Mouse (Mus musculus) testis, adult 2 months (tissue): Measurements from ENCODE around the gene Hnrnpf. TPM values are rescaled to one million over a fixed set of nuclear protein-coding genes. Genes with fewer than 3 reads are reported as not detected.
"Not testable (repeated sequence)": the region's sequence is repeated elsewhere in the genome, so short reads cannot be mapped to it uniquely, and the experiment has no call there.

Experiments
- H3K27ac ChIP-seq: fragments of 200-500 bp; 2 replicates; pipeline ENCODE4 v1.5.1; 2012; ENCODE audit warnings: low read depth, low read length; ENCODE audit not compliant: control insufficient read depth, insufficient read depth
- H3K27me3 ChIP-seq: fragments of 200-500 bp; 2 replicates; pipeline ENCODE4 v1.6.1; 2012; ENCODE audit warnings: mild to moderate bottlenecking, low read length, moderate library complexity; ENCODE audit not compliant: control insufficient read depth, insufficient read depth
- H3K36me3 ChIP-seq: fragments of 200-500 bp; 2 replicates; pipeline ENCODE4 v1.6.1; 2012; ENCODE audit warnings: mild to moderate bottlenecking, low read length; ENCODE audit not compliant: control insufficient read depth, insufficient read depth
- H3K4me1 ChIP-seq: fragments of 200-500 bp; 2 replicates; pipeline ENCODE4 v1.6.1; 2012; ENCODE audit warnings: low read length; ENCODE audit not compliant: control insufficient read depth, insufficient read depth
- H3K4me3 ChIP-seq: fragments of 200-500 bp; 2 replicates; pipeline ENCODE4 v1.5.1; 2012; ENCODE audit warnings: low read depth, mild to moderate bottlenecking, low read length, moderate library complexity, mixed read lengths; ENCODE audit not compliant: control insufficient read depth
- CTCF ChIP-seq: fragments of 200-500 bp; IDR thresholded peaks from 2 replicates; pipeline ENCODE4 v1.5.1; 2012; ENCODE audit warnings: low read depth, mild to moderate bottlenecking, inconsistent platforms, low read length, moderate library complexity; ENCODE audit not compliant: control insufficient read depth, insufficient read depth, insufficient replicate concordance
- POLR2A ChIP-seq: fragments of 200-500 bp; IDR thresholded peaks from 2 replicates; pipeline ENCODE4 v1.6.1; 2012; ENCODE audit warnings: low read depth, mild to moderate bottlenecking, inconsistent platforms, low read length, moderate library complexity; ENCODE audit not compliant: control insufficient read depth
- polyA plus RNA-seq: library from polyadenylated mRNA; depleted of rRNA; stranded (reverse); fragments of >200 nt; gene quantifications from 2 replicates; pipeline ENCODE4 v1.2.3, GENCODE M21; 2012

Gene Hnrnpf
- polyA plus RNA-seq, 1 experiment, result 325 TPM

DNA sequence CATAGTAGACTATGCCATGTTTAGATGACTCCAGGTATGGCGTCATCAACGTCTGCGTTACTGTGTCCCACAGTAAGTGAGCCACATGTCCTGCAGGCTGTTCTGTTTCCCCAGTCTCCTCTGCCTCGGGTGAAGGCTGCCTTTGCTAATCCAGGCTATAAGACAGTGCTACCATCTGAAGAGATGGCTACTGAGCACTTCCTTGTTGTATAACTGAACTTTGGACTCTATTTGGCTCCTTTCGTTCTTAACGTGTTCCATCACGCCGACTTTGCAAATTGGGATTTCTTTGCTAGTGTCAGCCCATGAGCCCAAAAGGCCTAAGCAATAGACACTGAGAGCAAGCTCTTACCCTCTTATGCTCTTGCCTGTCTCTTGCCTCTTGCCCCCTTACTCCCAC lies 31.9 kb upstream of the Hnrnpf start:
- no peak overlapping the region for H3K4me3 ChIP-seq
- no peak overlapping the region for H3K27ac ChIP-seq
- TF ChIP-seq POLR2A, result no peak
- no peak for TF ChIP-seq CTCF
- no peaks in the 10 kb centered on the region for H3K36me3 ChIP-seq
- H3K27me3 ChIP-seq, result no peaks in the 10 kb centered on the region
- peaks cover 2% of the 10 kb centered on the region for H3K4me1 ChIP-seq

DNA sequence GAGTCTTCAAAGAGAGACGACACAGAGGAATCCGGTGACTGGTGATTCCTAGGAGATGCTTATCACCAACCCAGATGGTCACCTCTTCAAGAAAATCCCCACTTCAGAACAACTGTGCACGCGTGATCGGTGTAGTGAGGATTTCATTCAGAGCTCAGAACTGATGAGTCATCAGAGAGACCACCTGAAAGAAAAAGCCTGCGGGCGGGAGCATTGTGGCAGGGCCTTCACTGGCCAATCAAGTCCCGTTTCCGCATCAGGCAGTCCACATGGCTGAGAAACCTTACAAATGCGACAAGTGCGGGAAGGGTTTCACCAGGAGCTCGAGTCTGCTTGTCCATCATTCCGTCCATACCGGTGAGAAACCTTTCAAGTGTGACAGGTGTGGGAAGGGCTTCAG lies 29.1 kb upstream of the Hnrnpf start:
- H3K4me3 ChIP-seq, result peak overlapping the region; percentile 66
- TF ChIP-seq CTCF (no peak), POLR2A (no peak)

DNA sequence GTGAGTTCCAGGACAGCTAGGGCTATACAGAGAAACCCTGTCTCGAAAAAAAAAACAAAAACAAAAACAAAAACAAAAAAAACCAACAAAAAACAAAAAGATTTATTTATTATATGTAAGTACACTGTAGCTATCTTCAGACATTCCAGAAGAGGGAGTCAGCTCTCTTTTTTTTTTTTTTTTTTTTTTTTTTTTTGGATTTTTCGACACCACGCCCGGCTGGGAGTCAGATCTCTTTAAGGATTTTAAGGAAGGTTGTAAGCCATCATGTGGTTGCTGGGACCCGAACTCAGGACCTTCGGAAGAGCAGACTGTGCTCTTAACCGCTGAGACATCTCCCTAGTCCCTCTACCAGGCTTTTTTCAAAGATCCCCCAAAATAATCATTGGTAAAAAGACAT lies 26.7 kb upstream of the Hnrnpf start:
- not testable (repeated sequence) for H3K4me1 ChIP-seq, H3K4me3 ChIP-seq, H3K27ac ChIP-seq, H3K36me3 ChIP-seq, H3K27me3 ChIP-seq

More for the DNA sequence above, 29.1 kb upstream of the Hnrnpf start:
- Histone ChIP-seq H3K27me3 (no peaks in the 10 kb centered on the region), H3K4me1 (no peaks in the 10 kb centered on the region; the same call in 1 of the 2 replicates), H3K36me3 (no peaks in the 10 kb centered on the region), H3K27ac (no peak overlapping the region)

DNA sequence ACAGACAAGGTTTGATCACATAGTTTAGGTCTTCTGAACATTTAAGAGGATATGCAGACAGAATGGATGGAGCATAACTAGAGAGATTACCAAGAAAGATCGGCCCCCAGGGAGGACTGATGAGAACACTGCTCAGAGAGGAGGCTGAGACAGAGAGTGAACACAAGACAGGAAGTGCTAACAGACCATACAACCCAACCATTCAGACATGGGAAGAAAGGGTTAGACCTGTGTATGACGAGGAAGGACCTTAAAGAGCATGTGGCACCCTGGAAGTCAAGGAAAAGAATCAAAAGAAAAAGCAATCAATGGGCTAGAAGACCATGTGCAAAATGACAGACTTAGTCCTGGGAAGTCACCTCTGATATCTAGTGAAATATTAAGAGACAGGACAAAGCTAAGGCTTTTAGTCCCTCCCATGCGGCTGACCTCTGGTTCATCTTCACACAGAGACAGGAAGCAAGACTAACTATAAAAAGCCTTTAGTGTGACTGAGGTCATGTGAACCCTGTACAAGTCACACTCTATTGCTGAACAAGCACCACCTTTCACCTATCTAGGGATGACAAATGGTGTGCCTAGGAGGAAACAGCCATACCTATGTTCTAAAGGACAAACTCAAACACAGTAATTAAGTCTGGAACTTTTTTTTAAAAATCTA lies 25.4 kb upstream of the Hnrnpf start:
- TF ChIP-seq CTCF, result no peak
- no peak for TF ChIP-seq POLR2A
- H3K27ac ChIP-seq, result no peak overlapping the region
- H3K4me1 ChIP-seq, result no peaks in the 10 kb centered on the region; the same call in 1 of the 2 replicates
- no peaks in the 10 kb centered on the region for H3K36me3 ChIP-seq
- no peaks in the 10 kb centered on the region for H3K27me3 ChIP-seq
- H3K4me3 ChIP-seq, result no peak overlapping the region

DNA sequence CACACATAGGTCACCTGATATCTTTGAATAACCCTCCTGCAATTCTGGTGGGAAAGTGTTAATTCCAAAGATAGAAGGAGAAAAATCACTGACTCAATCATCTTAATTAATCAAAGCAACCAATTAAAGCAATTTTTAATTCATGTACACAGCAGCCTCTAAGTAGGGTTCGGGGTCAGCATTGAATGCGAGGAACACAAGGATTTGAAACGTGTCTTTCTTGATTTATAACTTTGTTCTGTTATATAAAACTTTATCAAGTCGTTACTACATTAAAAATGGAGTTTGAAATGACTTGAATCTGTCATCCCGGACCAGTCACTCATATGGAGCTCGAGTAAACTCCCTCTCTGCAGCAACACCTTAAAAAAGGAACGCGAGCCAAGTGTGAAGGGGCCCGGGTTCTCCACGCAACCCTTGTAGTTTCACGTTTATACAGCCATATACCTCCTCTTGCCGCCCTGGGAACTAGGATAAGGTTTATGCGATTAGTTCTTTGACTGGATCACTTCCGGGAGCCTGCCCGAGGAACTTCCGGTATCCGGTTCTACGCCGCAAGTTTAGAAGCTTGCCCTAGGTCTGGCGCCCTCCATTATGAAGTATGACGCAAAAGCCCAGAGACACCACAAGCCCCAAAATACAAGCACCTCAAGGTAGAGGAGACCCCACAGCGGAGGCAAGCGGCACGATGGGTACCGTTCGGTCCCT lies 21.3 kb upstream of the Hnrnpf start:
- peak overlapping the region; percentile 97 for H3K4me3 ChIP-seq
- H3K27me3 ChIP-seq, result no peaks in the 10 kb centered on the region
- H3K4me1 ChIP-seq, result peaks cover 3% of the 10 kb centered on the region; the same call in 1 of the 2 replicates
- TF ChIP-seq CTCF, result no peak
- TF ChIP-seq POLR2A, result no peak
- no peaks in the 10 kb centered on the region for H3K36me3 ChIP-seq
- H3K27ac ChIP-seq, result peak overlapping the region; percentile 99

DNA sequence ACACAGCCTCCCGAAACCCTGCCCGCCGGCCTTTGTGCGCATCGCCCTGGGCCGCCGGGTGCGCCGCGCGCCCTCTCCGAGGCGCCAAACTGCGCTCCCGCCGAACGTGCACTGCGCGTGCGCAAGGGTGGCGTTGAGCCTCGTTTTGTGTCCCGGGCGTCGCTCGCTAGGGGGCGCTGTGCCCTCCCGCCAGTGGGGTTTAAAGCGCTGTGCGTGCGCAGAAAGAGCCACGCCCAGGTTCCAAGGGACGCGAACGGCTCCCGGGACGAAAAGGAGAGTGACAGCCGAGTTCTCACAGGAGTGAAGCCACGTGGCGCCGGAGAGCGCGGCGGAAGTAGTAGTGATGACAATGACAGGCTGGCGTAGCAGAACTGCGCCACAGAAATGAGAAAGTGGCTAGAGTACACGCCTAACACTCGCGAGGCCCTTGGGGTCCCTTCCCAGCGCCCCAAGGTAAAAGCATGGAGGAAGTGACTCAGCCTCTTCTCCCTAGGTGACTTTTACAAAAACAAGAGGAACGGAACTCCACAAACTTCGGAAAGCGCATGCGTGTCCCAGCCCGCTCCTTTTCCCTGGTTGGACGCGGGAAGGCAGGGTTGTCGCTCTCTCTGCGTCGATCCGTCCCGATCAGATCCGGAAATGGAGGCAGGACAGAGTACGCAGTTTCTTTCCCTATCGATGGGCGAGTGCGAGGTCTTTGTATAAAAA lies 20.6 kb upstream of the Hnrnpf start:
- no peaks in the 10 kb centered on the region for H3K27me3 ChIP-seq
- TF ChIP-seq POLR2A (peak; percentile 68), CTCF (peak; percentile 100)
- no peaks in the 10 kb centered on the region for H3K36me3 ChIP-seq
- peak overlapping the region; percentile 99 for H3K27ac ChIP-seq
- peaks cover 3% of the 10 kb centered on the region; the same call in 1 of the 2 replicates for H3K4me1 ChIP-seq
- H3K4me3 ChIP-seq, result peak overlapping the region; percentile 97

DNA sequence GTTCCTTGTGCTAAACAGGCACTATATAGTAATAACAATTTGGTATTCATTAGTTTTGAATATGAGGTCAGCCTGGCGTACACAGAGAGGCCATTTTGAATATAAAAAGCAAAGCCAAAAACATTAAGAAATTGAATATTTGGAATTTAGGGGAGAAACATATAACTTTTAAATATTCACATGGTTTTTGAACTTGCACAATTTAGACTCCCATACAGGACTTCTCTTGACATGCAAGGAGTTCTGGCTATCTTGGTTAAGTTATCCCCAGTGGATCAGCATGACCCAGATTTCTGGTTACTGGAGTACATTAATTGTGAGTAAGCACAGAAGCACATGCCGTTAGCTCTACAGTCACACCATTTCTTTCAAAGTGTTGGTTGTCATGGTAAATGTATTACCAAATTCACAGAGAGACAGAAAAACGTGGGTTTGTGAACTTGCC lies 19.7 kb upstream of the Hnrnpf start:
- H3K4me1 ChIP-seq, result peaks cover 3% of the 10 kb centered on the region; the same call in 1 of the 2 replicates
- TF ChIP-seq CTCF (no peak), POLR2A (no peak)
- H3K4me3 ChIP-seq, result no peak overlapping the region

More for the DNA sequence above, 19.7 kb upstream of the Hnrnpf start:
- Histone ChIP-seq H3K36me3 (no peaks in the 10 kb centered on the region), H3K27ac (peak overlapping the region; percentile 24; the same call in 1 of the 2 replicates), H3K27me3 (no peaks in the 10 kb centered on the region)
